Mouse (Mus musculus): ENCODE results near the gene Dchs2.

GRCm38 (mm10) chr3:83112869-83113268 lies 14.9 kb upstream of the Dchs2 start:
- TF ChIP-seq CTCF (IDR thresholded peaks at IDR 0.05; ENCODE audit: low read depth) = no peak
- no peak for TF ChIP-seq EP300 (IDR thresholded peaks at IDR 0.05; ENCODE audit: low read depth)

All from liver, embryonic 14.5 days (tissue).